Mouse (Mus musculus) mesoderm, embryonic 11.5 days (tissue): ENCODE measurements around the gene Epha5.
A peak's percentile ranks its signal among the peaks of the same experiment; 100 is the strongest.

ENCODE experiments used
- DNase-seq: peaks from one replicate; pipeline ENCODE4 v3.0.0-alpha.2; 2012; ENCODE audit warnings: low read depth, low spot score

The Epha5 gene

DNA sequence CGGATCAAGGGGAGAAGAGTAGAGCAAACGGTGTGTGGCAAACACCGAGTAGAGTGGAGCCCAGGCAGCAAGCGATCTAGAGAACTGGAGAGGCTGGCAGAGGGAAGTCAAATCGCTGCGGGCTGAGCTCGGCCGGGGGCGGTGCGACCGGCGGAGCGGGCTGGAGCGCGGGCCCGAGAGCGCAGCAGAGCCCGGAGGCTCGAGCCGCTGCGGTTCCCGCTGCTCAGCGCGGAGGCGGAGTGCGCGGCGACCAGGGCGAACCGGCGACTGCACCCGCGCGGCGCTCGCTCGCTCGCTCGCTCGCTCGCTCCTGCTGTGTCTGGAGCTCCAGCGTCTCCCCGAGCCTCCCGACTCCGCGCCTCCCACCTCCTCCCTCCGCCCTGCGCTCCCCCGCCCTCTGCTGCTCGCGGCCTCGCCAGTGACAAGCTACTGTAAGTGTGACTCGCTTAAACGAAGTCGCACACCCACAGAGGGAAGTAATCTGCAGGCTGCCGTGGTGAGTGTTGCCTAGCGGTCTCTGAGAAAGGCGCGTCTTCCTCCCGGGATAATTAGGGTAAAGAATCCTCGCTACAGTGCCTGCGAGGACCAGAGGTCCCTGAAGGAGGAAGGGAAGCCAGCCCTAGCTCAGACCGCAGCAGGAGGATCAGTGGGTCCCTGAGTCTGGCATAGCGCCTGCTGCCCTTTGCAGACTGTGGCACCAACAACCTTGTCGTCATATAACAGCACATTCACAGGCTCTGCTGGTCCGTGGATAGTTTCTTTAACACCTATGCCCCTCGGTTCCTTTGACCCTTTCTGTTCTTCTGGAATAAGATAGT is at the start of gene Epha5:
TSS of gene Epha5 (minus strand) at position 321 of the 818 bp plus-strand sequence.
- DNase-seq = peak; percentile 76

DNA sequence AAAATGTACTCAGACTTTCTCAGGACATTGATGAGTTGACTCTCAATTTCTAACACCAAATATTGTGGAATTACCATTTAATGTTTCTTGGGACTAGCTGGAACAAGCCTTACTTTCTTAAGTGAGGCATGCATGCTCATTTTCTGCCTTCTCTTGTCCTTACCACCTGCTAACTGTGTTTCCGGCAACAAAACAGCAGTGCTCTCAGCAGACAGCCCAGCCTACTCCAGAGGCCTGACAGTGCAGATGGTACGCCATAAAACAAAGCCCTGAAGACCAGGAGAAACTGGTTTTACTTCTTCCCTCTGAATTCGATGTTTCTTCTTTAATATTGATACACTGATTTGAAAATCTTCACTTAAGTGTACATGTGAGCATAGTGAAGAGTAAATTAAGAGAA is 39.0 kb upstream of the Epha5 start:
- peak; percentile 5 for DNase-seq

DNA sequence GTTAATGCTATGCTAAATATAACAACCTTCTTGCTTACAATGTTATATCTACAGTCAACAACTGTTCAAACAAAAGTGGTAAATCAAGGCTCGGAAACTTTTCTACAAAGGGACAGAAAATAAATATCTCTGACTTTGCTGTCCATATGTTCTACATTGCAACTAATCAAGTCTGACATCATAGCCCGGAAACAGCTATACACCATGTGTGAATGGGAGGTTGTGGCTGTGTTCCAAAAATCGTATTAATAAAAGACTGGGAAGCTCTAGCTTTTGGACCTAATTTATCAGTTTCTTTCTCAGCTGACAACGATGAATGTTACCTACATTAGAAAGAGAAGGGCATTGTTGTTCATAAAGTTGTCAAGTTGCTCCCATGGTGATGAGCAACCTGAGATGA is 37.5 kb upstream of the Epha5 start:
- DNase-seq = no peak

DNA sequence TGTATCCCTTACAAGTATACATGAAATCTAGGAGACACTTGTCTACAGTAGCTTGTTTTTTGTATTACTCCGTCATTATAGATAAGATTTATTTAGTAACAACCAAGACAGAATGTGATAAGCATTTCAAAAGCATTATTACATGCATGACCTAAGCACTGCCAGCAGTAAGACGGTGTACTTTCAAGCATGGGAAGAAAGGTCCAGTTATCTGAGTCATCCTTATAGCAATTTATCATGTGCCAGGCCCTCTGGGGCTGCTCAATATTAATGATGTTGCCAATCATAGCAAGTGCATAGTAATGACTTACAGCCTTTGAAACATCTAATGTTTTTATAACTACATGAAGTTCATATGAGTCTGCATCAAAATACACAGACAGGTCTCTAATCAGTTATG is 36.7 kb upstream of the Epha5 start:
- no peak for DNase-seq

DNA sequence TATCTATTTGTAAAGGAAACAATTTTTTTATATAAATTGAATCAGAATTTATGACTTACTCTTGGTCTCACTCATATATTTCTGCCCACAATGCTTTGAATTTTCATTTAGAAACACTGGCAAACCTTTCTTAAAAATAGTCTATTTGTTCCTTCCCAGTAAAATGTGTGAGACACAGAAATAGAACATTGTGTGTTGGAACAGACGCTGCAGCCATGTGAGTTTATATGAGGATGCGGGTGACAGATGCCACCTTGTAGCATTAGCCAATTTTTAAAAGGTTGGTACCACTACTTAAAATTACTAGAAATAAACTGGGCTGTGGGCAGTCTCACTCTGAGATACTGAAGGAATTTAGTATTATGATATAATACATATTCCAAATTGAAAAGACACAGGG is 23.1 kb upstream of the Epha5 start:
- DNase-seq = no peak

DNA sequence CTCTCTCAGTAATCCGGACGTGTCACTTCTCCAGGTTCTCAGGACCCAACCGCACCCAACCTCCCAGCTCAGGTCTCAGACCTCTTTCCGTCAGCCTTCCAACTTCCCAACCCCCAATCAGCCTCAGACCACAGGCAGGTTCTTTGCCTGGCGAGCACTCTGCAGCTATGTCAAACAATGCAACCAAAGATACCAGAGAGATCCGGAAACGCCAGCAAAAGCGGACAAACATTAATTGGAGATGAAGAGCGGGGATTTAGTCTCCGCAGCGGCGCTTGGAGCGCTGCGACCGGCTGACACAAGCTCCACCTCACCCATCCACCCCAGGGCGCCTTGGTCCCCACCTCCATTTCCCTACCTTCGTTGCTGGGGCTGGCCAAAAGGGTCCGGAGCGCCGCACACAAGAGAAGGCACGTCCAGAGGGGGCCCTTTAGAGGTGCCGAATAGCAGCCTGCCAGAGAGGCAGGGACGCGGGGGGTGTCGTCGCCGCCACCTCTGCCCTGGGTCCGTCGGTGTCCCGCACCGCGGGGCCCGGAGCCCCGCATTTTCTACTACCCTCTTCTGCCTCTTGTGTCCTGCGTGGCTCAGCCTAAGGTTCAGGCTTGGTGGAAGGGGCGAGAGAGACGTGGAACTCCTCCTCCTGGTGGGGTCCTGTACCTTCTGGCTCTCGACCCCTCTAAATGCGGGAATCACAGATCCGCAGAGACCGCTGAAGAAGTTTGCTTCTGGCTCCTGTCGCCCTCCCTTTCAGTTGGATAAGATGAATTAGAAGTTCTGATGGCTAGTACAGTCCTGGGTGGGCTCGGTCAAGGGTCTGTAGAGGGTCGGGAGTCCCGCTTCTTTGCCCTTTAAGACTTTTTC is 991 bp downstream of the Epha5 start:
- DNase-seq = peak; percentile 35

DNA sequence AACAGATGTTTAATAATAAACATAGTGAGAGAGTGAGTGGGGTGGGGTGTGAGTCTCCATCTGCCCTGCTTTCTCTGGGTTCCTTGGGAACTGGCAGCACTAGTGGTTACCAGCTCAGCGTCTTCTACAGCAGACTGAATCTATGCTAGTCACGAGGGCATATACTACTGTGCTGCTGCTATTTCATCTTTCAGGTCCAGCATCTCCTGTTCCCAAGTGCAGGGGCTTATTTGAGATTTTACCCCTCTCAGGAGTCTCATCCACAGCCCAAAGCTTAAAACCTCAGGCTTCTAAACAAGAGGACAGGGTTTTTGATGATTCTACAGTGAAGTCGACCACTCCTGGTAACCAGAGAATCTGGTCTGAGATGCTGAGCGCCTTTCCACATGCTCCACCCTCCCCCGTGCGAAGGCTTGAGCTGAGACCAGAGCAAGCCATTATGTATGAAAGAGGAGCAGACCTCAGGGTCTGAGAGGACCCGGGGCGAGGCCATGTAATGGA is 2.2 kb downstream of the Epha5 start:
- peak; percentile 2 for DNase-seq

DNA sequence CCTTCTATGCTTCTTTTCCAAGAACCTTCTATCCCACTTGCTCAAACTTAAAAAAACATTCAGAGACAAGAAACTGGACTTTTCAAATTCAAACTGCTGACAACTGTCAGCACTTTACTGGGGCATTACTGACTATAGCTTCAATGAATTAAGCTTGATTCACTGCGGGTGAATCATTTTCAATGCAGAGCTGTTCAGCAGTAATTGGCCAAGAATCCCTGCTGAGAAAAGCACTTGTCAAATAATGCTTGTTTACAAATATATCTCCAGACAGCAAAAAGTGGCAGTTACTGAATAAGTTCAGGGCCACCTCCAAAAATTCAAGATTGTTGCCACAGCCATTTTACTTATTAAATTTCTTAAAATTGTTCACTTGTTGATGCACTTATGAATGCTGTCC is 4.2 kb downstream of the Epha5 start:
- peak; percentile 9 for DNase-seq

DNA sequence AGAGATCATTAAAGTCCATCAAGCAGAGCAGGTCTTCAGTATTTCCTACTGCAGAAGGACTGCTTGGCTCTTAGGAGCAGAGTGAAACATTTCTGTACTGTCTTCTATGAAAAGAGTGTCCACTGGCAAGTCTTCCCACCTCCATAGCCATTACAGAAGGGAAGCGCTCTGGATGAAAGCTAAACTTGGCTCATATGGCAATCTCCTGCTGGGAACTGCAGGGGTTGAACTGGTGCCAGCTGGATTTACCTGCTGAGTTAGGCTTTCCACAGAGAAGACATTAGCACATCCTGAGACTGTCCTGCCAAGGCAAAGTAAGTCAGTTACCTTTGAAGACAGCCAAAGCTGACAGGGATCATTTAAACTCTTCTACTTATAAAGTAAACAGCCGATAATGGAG is 8.8 kb downstream of the Epha5 start:
- no peak for DNase-seq

DNA sequence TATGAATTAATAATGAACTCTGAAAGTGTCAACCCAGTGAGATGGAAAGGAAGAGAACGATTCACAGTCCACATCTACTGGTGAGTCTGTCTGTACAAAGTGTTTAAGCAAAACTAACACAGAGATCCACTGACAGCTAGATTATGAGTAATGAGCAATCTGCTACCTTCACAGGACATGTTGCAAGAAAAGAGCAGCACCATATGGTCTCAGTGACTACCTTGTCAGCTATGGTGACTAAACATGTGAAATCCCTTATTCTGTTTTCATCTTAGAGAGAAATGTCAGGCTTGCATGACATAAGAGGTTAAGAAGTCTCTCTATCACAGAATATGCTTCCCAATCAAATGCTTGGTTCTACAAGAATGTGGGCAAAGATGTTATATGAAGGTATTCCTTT is 20.1 kb downstream of the Epha5 start:
- no peak for DNase-seq

DNA sequence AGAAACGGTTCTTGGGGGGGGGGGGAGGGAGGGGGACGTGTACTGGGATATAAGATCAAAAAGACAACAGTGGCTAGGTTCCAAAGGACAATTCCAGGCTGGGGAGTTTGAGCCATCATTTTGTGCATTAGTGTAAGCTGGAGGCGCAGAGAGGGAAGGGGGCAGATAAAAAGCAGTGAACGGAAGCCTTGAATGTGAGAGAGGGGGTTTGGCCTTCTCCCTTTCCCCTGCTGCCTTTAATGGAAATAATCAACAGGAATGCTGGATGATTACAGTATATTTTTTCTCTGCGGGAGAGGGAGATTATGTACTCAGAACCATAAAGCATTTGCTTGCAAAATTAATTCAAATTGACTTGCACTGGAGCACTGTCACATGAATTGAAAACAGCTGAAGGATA is 51.8 kb downstream of the Epha5 start:
- DNase-seq = no peak

DNA sequence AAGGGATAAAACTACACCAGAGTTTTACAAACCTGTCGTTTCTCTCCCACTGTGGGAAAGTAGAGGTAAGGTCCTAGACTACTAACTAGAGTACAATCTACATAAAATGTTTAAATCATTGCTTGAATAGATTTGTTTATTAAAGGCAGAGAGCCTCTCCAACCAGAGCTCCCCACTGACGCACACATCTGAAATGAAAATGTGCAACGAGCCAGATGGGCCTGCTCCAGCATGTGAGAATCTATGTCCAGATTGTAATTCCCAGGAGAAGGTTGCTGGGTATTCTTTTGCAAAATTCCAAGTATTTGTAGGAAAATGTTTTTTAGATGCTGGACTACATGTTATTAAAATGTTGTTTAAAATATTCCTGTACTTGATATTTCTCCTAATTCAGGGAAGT is 57.8 kb downstream of the Epha5 start:
- DNase-seq = no peak

DNA sequence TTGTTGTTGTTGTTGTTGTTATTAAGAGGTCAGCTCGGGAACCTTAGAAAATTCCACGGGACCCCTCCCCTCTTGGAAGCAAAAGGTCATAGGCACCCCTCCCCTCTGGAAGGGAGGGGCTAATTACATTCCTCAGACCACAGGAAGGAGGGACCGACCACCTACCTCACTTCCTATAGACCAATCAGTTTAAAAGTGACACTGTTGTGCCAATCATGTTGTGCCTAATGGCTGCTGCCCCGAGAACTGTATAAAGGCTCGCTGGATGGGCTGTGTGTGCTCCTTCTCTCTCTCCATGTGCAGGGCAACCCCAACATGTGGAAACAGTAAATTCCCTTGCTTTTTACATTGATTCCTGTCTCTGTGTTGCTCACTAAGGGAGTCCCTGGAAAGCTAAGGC is 64.1 kb downstream of the Epha5 start:
- DNase-seq = no peak

DNA sequence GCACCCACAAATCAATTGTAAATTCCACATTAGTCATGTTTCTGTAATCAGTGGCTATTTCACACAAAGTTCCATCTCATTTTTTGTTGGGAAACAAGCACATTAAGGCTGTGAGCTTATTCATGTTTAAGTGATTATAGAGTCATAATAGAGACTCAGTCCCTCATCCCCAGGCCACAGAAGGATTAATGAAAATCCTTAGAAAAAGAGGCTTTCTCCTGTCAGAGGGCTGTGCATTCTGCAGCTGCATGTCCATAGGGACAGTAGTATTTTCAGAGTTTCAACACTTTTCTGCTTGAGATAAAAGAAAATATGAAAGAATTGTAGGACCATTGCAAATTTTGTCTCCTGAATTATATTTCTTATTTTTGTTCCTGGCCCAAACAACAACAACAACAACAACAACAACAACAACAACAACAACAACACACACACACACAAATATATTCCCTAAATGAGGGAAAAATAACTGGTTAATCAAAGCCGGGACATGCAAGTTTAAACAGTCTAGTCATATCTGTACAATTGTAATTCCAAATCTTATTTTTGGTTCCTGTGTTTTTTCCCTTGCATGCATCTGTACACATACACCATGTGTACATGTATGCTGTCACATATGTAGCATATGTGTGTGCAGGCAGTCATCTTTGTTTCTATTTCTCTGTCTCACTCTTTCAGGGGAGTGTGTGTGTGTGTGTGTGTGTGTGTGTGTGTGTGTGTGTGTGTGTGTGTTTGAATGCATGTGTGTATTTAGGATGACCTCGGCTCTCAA is 70.3 kb downstream of the Epha5 start:
- no peak for DNase-seq

DNA sequence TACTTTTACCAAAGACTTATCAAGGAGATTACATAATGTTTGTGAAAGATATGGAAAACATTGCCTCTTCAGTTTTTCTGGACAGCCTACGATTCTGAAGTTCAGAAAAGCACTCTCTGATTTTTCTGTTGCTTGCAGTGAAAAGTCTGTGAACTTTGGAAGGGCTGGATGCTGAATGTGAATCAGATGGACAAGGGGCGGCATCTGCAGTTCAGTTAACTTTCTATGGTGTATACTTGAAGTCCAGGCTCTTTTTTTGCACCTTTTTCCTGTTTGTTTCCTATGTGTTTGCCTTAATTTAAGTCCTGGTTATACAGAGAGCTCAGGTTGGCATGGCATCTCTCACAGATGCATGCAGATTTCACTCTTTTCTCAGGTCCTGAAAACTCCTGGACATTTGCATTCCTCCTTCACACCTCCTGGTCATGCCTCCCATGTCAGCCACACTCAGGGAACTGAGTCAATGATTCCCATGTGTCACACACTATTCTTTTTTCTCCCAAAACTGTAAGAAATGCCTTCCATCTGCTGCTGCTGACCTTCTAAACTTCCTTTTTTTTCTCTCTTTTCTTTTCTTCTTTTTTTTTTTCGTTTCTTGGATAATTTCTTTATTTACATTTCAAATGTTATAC is 81.2 kb downstream of the Epha5 start:
- DNase-seq = no peak

DNA sequence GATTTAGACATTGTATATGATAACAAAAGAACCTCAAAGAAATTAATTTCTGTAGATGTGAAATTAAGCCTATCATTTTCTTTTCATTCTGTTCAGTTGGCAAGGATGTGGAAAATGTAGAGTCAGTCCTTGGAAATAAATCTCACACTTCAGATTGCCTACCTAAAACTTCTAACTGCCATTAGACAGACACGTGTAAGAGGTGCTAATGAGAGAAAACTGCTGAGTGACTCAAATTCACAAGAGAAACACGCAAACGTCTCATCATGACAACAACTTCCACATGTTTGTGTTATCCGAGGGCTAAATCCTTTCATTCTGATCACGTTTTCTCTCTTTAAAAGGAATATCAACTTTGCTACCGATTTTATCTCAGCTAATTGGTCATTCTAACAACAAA is 82.7 kb downstream of the Epha5 start:
- DNase-seq = no peak

DNA sequence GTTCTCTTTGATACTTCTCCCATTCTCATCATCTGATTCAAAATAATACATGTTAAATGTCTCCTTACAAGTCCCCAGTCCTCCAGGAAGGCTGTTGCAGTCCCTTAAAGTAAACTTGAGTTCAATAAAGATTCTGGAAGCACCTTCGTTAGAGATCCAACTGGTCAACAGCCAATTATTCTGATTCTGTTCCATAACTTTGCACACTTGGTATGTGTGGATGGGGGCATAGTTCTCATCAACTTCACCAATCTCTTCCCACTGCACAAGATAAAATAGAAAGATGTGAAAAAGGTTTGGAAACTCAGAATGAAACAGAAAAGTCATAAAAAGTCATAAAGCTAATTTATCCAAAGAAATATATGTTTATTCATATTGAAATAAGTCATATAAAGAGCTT is 85.6 kb downstream of the Epha5 start:
- no peak for DNase-seq

DNA sequence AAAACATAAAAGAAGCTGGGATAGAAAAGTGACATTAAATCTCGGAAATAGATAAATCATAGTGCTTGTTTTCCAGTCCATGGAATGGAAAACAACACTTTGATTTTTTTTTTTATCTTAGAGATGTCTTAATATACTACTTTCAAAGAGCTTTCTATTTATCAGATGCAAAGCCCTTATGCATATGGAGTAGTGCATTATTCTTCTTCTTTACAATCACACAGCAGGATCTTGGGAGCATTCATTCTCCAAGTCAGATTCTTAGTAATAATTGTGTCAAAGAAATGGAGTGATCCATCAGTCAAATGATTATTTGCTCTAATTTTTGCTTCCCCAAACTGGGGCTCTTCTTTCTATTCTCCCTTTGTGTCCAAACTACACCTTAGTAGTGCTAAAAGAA is 96.6 kb downstream of the Epha5 start:
- DNase-seq = no peak

DNA sequence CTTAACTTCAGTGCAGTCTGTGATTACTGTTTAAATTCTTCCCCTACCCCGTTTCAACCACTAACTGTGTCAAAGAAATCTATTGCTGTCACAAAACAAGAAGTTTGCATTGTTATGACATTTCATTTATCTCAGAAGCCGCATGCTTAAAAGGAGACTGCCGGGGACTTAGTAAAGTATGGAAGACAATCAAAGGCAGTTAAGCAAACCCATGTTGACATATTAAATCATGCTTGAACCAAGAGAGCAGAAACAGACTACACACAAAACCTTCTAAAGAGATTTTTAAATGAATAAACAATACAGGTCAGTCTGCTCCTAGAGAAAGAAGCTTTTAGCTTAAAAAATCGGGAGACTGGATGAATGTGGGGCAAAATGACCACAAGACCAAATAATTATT is 97.0 kb downstream of the Epha5 start:
- DNase-seq = no peak

DNA sequence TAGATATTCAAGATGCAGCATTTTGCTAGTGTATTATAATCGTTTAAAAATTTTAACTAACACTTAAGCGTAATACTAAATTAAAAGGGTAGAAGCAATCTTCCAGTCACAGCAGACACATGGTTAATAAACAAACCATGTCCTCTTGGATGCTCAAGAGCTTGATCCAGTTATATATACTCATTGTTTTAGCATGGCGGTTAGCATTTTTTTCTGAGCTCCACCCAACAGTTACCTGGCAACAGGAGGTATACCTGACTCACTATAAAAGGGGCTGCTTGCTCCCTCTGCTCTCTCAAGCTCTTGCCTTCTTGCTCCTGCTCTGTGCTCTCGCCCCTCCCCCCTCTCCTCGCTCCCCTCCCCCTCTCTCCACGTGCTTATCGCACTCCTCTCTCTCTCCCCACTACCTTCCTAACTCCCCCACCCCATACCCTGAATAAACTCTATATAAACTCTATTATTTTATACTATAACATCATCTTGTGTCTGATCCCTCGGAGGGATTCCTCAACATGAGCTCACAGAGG is 98.3 kb downstream of the Epha5 start:
- no peak for DNase-seq

DNA sequence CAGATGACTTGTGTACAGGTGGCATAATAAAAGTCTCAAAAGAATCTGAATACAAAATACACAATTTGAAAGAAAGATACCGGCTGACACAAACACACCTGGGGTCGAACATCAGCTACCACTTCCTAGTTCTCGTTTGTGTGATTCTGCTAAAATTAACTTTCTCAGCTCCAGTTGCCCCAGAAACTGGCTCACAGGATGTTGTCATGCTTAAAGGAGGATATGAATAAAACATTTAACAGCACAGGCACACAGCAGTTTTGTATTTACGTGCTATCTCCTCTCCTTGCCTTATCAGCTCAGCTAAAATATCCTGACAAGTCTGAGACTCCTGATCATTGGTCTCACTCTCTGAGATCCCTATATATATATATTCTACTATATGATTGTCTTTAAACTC is 99.3 kb downstream of the Epha5 start:
- DNase-seq = no peak
